Mouse (Mus musculus): Measurements from ENCODE around the gene Plbd1. TPM values are rescaled to one million over a fixed set of nuclear protein-coding genes. Genes with fewer than 3 reads are reported as not detected.

Gene Plbd1
- polyA plus RNA-seq, 1 experiment: 0.02 TPM

GRCm38 (mm10) chr6:136690527-136690926, 28.8 kb upstream of the Plbd1 start:
- H3K4me3 ChIP-seq: no peak overlapping the region
- H3K27me3 ChIP-seq (ENCODE audit: control insufficient read depth, insufficient read depth, insufficient read length): no peaks in the 10 kb centered on the region
- no peaks in the 10 kb centered on the region for H3K79me2 ChIP-seq (ENCODE audit: control insufficient read depth, insufficient read depth)
- TF ChIP-seq REST (IDR thresholded peaks at IDR 0.05; ENCODE audit: insufficient read depth, insufficient read length) (no peak), USF1 (IDR thresholded peaks at IDR 0.05; ENCODE audit: low read depth) (no peak), POLR2AphosphoS2 (IDR thresholded peaks at IDR 0.05; ENCODE audit: insufficient read length, low read depth) (no peak), TCF3 (IDR thresholded peaks at IDR 0.05; ENCODE audit: insufficient read length, low read depth) (no peak), TCF12 (IDR thresholded peaks at IDR 0.05; ENCODE audit: insufficient read depth, poor library complexity, severe bottlenecking) (no peak), MYOG (IDR thresholded peaks at IDR 0.05; ENCODE audit: control insufficient read depth in 1 of 3, insufficient read depth in 1 of 3, insufficient read length in 2 of 3, low read depth in 2 of 3) (no peak), POLR2A (IDR thresholded peaks at IDR 0.05; ENCODE audit: insufficient read length, low read depth) (no peak), MYOD1 (IDR thresholded peaks at IDR 0.05; ENCODE audit: control insufficient read depth in 1 of 3, insufficient read length in 2 of 3, low read depth in 2 of 3) (no peak)
- no peak overlapping the region for H3K4me2 ChIP-seq (ENCODE audit: low read depth)
- H3K36me3 ChIP-seq (ENCODE audit: control insufficient read depth, insufficient read depth): no peaks in the 10 kb centered on the region
- no peak overlapping the region for H3ac ChIP-seq (ENCODE audit: control insufficient read depth, insufficient read length)

- Histone ChIP-seq H3K4me2 (ENCODE audit: low read depth) (no peak overlapping the region), H3K79me2 (ENCODE audit: control insufficient read depth, insufficient read depth) (no peaks in the 10 kb centered on the region), H3K4me3 (no peak overlapping the region), H3ac (ENCODE audit: control insufficient read depth, insufficient read length) (no peak overlapping the region), H3K27me3 (ENCODE audit: control insufficient read depth, insufficient read depth, insufficient read length) (no peaks in the 10 kb centered on the region), H3K36me3 (ENCODE audit: control insufficient read depth, insufficient read depth) (no peaks in the 10 kb centered on the region)
- no peak for TF ChIP-seq E2F4 (IDR thresholded peaks at IDR 0.05; ENCODE audit: insufficient read depth)
- TF ChIP-seq MAX (IDR thresholded peaks at IDR 0.05; ENCODE audit: low read depth): no peak
- no peak for TF ChIP-seq SRF (IDR thresholded peaks at IDR 0.05; ENCODE audit: control insufficient read depth, insufficient read length, low read depth)
- TF ChIP-seq MYOG (IDR thresholded peaks at IDR 0.05; ENCODE audit: control insufficient read depth in 1 of 3, insufficient read depth in 1 of 3, insufficient read length in 2 of 3, low read depth in 2 of 3): no peak
- TF ChIP-seq POLR2A (IDR thresholded peaks at IDR 0.05; ENCODE audit: insufficient read length, low read depth): no peak
- no peak for TF ChIP-seq TCF3 (IDR thresholded peaks at IDR 0.05; ENCODE audit: insufficient read length, low read depth)
- TF ChIP-seq CEBPB (IDR thresholded peaks at IDR 0.05; ENCODE audit: insufficient read depth, poor library complexity, severe bottlenecking): no peak
- no peak for TF ChIP-seq MYOD1 (IDR thresholded peaks at IDR 0.05; ENCODE audit: control insufficient read depth in 1 of 3, insufficient read length in 2 of 3, low read depth in 2 of 3)
- TF ChIP-seq USF1 (IDR thresholded peaks at IDR 0.05; ENCODE audit: low read depth): no peak
- TF ChIP-seq POLR2AphosphoS2 (IDR thresholded peaks at IDR 0.05; ENCODE audit: insufficient read length, low read depth): no peak
- TF ChIP-seq REST (IDR thresholded peaks at IDR 0.05; ENCODE audit: insufficient read depth, insufficient read length): no peak
- TF ChIP-seq TCF12 (IDR thresholded peaks at IDR 0.05; ENCODE audit: insufficient read depth, poor library complexity, severe bottlenecking): no peak
Measured at GRCm38 (mm10) chr6:136689790-136690413, 28.2 kb upstream of the Plbd1 start.

GRCm38 (mm10) chr6:136685433-136685832, 23.7 kb upstream of the Plbd1 start:
- H3K36me3 ChIP-seq (ENCODE audit: control insufficient read depth, insufficient read depth): no peaks in the 10 kb centered on the region
- H3K4me2 ChIP-seq (ENCODE audit: low read depth): no peak overlapping the region
- H3K4me3 ChIP-seq: no peak overlapping the region
- no peaks in the 10 kb centered on the region for H3K79me2 ChIP-seq (ENCODE audit: control insufficient read depth, insufficient read depth)
- no peaks in the 10 kb centered on the region for H3K27me3 ChIP-seq (ENCODE audit: control insufficient read depth, insufficient read depth, insufficient read length)
- TF ChIP-seq MYOD1 (IDR thresholded peaks at IDR 0.05; ENCODE audit: control insufficient read depth in 1 of 3, insufficient read length in 2 of 3, low read depth in 2 of 3): no peak
- no peak for TF ChIP-seq MYOG (IDR thresholded peaks at IDR 0.05; ENCODE audit: control insufficient read depth in 1 of 3, insufficient read depth in 1 of 3, insufficient read length in 2 of 3, low read depth in 2 of 3)
- no peak for TF ChIP-seq SRF (IDR thresholded peaks at IDR 0.05; ENCODE audit: control insufficient read depth, insufficient read length, low read depth)
- TF ChIP-seq POLR2AphosphoS2 (IDR thresholded peaks at IDR 0.05; ENCODE audit: insufficient read length, low read depth): no peak
- TF ChIP-seq TCF3 (IDR thresholded peaks at IDR 0.05; ENCODE audit: insufficient read length, low read depth): no peak
- no peak for TF ChIP-seq REST (IDR thresholded peaks at IDR 0.05; ENCODE audit: insufficient read depth, insufficient read length)
- no peak for TF ChIP-seq USF1 (IDR thresholded peaks at IDR 0.05; ENCODE audit: low read depth)
- no peak overlapping the region for H3ac ChIP-seq (ENCODE audit: control insufficient read depth, insufficient read length)

GRCm38 (mm10) chr6:136683410-136684334, 21.9 kb upstream of the Plbd1 start:
- H3K79me2 ChIP-seq (ENCODE audit: control insufficient read depth, insufficient read depth): no peaks in the 10 kb centered on the region
- TF ChIP-seq POLR2AphosphoS2 (IDR thresholded peaks at IDR 0.05; ENCODE audit: insufficient read length, low read depth) (no peak), SRF (IDR thresholded peaks at IDR 0.05; ENCODE audit: control insufficient read depth, insufficient read length, low read depth) (no peak), REST (IDR thresholded peaks at IDR 0.05; ENCODE audit: insufficient read depth, insufficient read length) (no peak), MAX (IDR thresholded peaks at IDR 0.05; ENCODE audit: low read depth) (no peak), USF1 (IDR thresholded peaks at IDR 0.05; ENCODE audit: low read depth) (no peak), TCF3 (IDR thresholded peaks at IDR 0.05; ENCODE audit: insufficient read length, low read depth) (no peak), MYOD1 (IDR thresholded peaks at IDR 0.05; ENCODE audit: control insufficient read depth in 1 of 3, insufficient read length in 2 of 3, low read depth in 2 of 3) (no peak), CEBPB (IDR thresholded peaks at IDR 0.05; ENCODE audit: insufficient read depth, poor library complexity, severe bottlenecking) (no peak), MYOG (IDR thresholded peaks at IDR 0.05; ENCODE audit: control insufficient read depth in 1 of 3, insufficient read depth in 1 of 3, insufficient read length in 2 of 3, low read depth in 2 of 3) (no peak), POLR2A (IDR thresholded peaks at IDR 0.05; ENCODE audit: insufficient read length, low read depth) (no peak), TCF12 (IDR thresholded peaks at IDR 0.05; ENCODE audit: insufficient read depth, poor library complexity, severe bottlenecking) (no peak), E2F4 (IDR thresholded peaks at IDR 0.05; ENCODE audit: insufficient read depth) (no peak)

More at GRCm38 (mm10) chr6:136683410-136684334, 21.9 kb upstream of the Plbd1 start:
- Histone ChIP-seq H3K4me2 (ENCODE audit: low read depth) (no peak overlapping the region), H3ac (ENCODE audit: control insufficient read depth, insufficient read length) (no peak overlapping the region), H3K4me3 (no peak overlapping the region), H3K36me3 (ENCODE audit: control insufficient read depth, insufficient read depth) (no peaks in the 10 kb centered on the region), H3K27me3 (ENCODE audit: control insufficient read depth, insufficient read depth, insufficient read length) (no peaks in the 10 kb centered on the region)

Measured in myocyte (in vitro differentiated cells).